ENCODE assay signal across 15 mouse cellular contexts in the genomic region with DNA sequence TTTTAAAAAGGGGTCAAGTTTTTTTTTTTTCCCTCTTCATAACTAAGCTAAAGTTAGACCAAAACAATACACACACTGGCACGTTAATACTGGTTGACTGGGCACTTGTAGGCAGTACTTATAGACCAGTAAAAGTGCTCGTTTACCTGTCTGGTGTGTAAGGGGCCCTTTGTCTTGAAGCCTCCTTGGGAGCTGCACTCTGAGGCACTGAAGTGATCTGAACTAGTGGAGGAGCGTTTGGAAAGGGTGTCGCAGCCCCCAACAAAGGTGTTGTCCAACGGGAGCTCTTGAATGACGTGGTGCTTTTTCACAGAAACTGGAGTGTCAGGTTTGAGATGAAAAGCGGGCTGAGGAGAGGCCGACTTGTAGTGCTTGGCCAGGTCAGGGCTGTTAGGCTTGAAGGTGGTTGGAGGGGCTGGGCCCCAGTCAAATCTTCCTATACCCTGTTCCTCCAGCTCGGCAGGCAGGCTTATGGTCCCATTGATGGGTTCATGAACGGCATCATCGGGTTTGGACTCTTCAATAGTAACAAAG. TPM values are rescaled to one million over a fixed set of nuclear protein-coding genes. Genes with fewer than 3 reads are reported as not detected.
A peak's percentile ranks its signal among the peaks of the same experiment; 100 is the strongest.
DNase-seq lines count a peak whose midpoint lies in the region; ATAC-seq and TF ChIP-seq lines count a peak whose summit lies in the region.
"Had no signal": no experiment of that assay in that cellular context is flagged by ENCODE, and none has a peak within 500 bp of the region (broad histone marks: within the 10 kb centered on the region; RNA-seq: fewer than 3 reads in every experiment).

No protein-coding gene starts in this region.

- 68% methylated on average over 11 of the region's 11 CpGs for WGBS in cerebellum, adult 2 months
- 61% methylated on average over 11 of the region's 11 CpGs for WGBS in olfactory bulb, adult 2 months
- 78% methylated on average over 11 of the region's 11 CpGs for WGBS in kidney, embryonic 16.5 days

- peak in 1 of 2 experiments; percentile 50 for DNase-seq in cerebellum, adult 2 months
- no peak for DNase-seq in cerebellum, postnatal 4 days (ENCODE audit: low spot score in 2 of 2)
- no peak for DNase-seq in left cerebral cortex, adult 2 months (ENCODE audit: extremely low spot score in 1 of 2, low spot score in 2 of 2)
- DNase-seq in left cerebral cortex, postnatal 25 days (ENCODE audit: low spot score in 2 of 2), result no peak
- peak; percentile 12 for DNase-seq in right cerebral cortex, postnatal 25 days
- no peak for DNase-seq in right cerebral cortex, postnatal 4 days
- DNase-seq: adrenal gland, adult 8-10 months; heart, postnatal 10 days; thymus, postnatal 36 days had no signal

- TF ChIP-seq POLR2A in cerebellum, adult 2 months (IDR thresholded peaks at IDR 0.05; ENCODE audit: borderline replicate concordance, insufficient read depth, low read length), result no peak
- TF ChIP-seq POLR2A in olfactory bulb, adult 2 months (IDR thresholded peaks at IDR 0.05; ENCODE audit: insufficient read depth, low read depth, low read length), result no peak

- peak overlapping the region; percentile 42 for H3K4me3 ChIP-seq in cerebellum, adult 2 months (replicated peaks; ENCODE audit: insufficient read depth, low read depth, low read length)
- peak overlapping the region; percentile 72 for H3K4me3 ChIP-seq in left cerebral cortex, adult 2 months
- peak overlapping the region; percentile 30 for H3K4me3 ChIP-seq in olfactory bulb, adult 2 months (ENCODE audit: insufficient read depth, low read depth, low read length)
- H3K4me3 ChIP-seq in kidney, embryonic 16.5 days (ENCODE audit: low read length), result no peak overlapping the region
- H3K4me3 ChIP-seq: liver, embryonic 15.5 days had no signal

- H3K27ac ChIP-seq in cerebellum, adult 2 months (ENCODE audit: insufficient read depth, low read length), result no peak overlapping the region; the same call in 1 of the 2 replicates
- peak overlapping the region; percentile 38; the same call in 1 of the 2 replicates for H3K27ac ChIP-seq in left cerebral cortex, adult 2 months
- H3K27ac ChIP-seq in olfactory bulb, adult 2 months (ENCODE audit: insufficient read depth, low read depth, low read length), result no peak overlapping the region
- no peak overlapping the region for H3K27ac ChIP-seq in kidney, embryonic 16.5 days (ENCODE audit: low read length)
- H3K27ac ChIP-seq: liver, embryonic 15.5 days had no signal

- H3K4me2 ChIP-seq in kidney, embryonic 16.5 days (replicated peaks; ENCODE audit: low read depth, low read length), result no peak overlapping the region
- H3K4me2 ChIP-seq: liver, embryonic 15.5 days had no signal

- ATAC-seq in kidney, embryonic 16.5 days (ENCODE audit: low FRiP score, low TSS enrichment), result no peak
- ATAC-seq: intestine, postnatal 0 days had no signal

- H3K9ac ChIP-seq in kidney, embryonic 16.5 days (replicated peaks; ENCODE audit: low read length), result no peak overlapping the region
- H3K9ac ChIP-seq: liver, embryonic 15.5 days had no signal

- no peaks in the 10 kb centered on the region for H3K9me3 ChIP-seq in kidney, embryonic 16.5 days (ENCODE audit: low read length)
- H3K9me3 ChIP-seq: liver, embryonic 15.5 days had no signal

- H3K4me1 ChIP-seq in cerebellum, adult 2 months (ENCODE audit: control insufficient read depth, insufficient read depth, low read length), result peaks cover 4% of the 10 kb centered on the region; the same call in 1 of the 2 replicates
- peaks cover 7% of the 10 kb centered on the region for H3K4me1 ChIP-seq in olfactory bulb, adult 2 months (ENCODE audit: control insufficient read depth, insufficient read depth, low read length)
- peaks cover 3% of the 10 kb centered on the region; the same call in 1 of the 2 replicates for H3K4me1 ChIP-seq in kidney, embryonic 16.5 days (ENCODE audit: insufficient read depth, low read length)
- H3K4me1 ChIP-seq: liver, embryonic 15.5 days had no signal

- no peaks in the 10 kb centered on the region for H3K27me3 ChIP-seq in cerebellum, adult 2 months (ENCODE audit: control insufficient read depth, insufficient read depth, low read length)
- H3K27me3 ChIP-seq in kidney, embryonic 16.5 days (ENCODE audit: insufficient read depth, low read length), result peaks cover 18% of the 10 kb centered on the region

- H3K36me3 ChIP-seq in kidney, embryonic 16.5 days (ENCODE audit: insufficient read depth, low read length), result no peaks in the 10 kb centered on the region
- H3K36me3 ChIP-seq: liver, embryonic 15.5 days had no signal

- no peak for TF ChIP-seq CTCF in cerebellum, adult 2 months (IDR thresholded peaks at IDR 0.05; ENCODE audit: borderline replicate concordance, insufficient read depth, low read depth, low read length)
- no peak for TF ChIP-seq CTCF in left cerebral cortex, adult 2 months (IDR thresholded peaks at IDR 0.05)
- TF ChIP-seq CTCF in olfactory bulb, adult 2 months (IDR thresholded peaks at IDR 0.05; ENCODE audit: insufficient read depth, low read depth, low read length), result no peak

- intact Hi-C loops in left cerebral cortex, adult 2 months (cut with DNase I), result loop anchor here (2.0 to 10.0 kb wide), 5 partner anchors 168 to 1571 kb away; no protein-coding TSS in a partner anchor
- intact Hi-C loops in left cerebral cortex, postnatal 25 days (cut with DNase I), result loop anchor here (5.0 to 10.0 kb wide), 4 partner anchors 173 to 821 kb away; no protein-coding TSS in a partner anchor

RNA-seq across cellular contexts. Expression of a gene that starts 4.9 kb away (rescaled TPM):
- 70.0 and 71.3 TPM in 2 replicates for polyA plus RNA-seq in cerebellum, adult 2 months (2012; rRNA removed)
- total RNA-seq in left cerebral cortex, adult 2 months (2021), result 100 to 1,000 TPM; 187 to 191 TPM
- total RNA-seq in left cerebral cortex, postnatal 25 days (2021), result 100 to 1,000 TPM; 184 to 204 TPM
- not detected in 2 replicates for polyA plus RNA-seq in olfactory bulb, adult 2 months (2012; ENCODE audit: insufficient read depth, insufficient read length, low replicate concordance, missing spikeins)
- polyA plus RNA-seq in kidney, embryonic 16.5 days (2015; fragmentation: Nextera tagmentation; extraction: Ambion mirVana), result 17.1 and 20.5 TPM in 2 replicates
- total RNA-seq: granulocyte monocyte progenitor cell, adult 5-6 weeks; monocyte, adult 5-6 weeks had no signal
